Mouse (Mus musculus) hindbrain, postnatal 0 days (tissue): ENCODE data around the gene Mbnl2. TPM values are rescaled to one million over a fixed set of nuclear protein-coding genes. Genes with fewer than 3 reads are reported as not detected.
A peak's percentile ranks its signal among the peaks of the same experiment; 100 is the strongest.
"Not testable (repeated sequence)": the region's sequence is repeated elsewhere in the genome, so short reads cannot be mapped to it uniquely, and the experiment has no call there.

ENCODE experiments used
- ATAC-seq: fragments of 200-750 bp; cut with Nextera tagmentation; 2 replicates; pipeline ENCODE4 v1.8.0; 2017; ENCODE audit warnings: mild to moderate bottlenecking, moderate TSS enrichment, moderate library complexity
- DNase-seq: peaks from one replicate; pipeline ENCODE4 v3.0.0-alpha.2; 2015; ENCODE audit warnings: low spot score
- H3K27ac ChIP-seq: fragments of 300-500 bp; sonication (generic); 2 replicates; pipeline ENCODE4 v1.5.1; 2014; ENCODE audit warnings: mild to moderate bottlenecking
- H3K27me3 ChIP-seq: fragments of 300-500 bp; sonication (generic); 2 replicates; pipeline ENCODE4 v1.6.1; 2014; ENCODE audit warnings: low read length, mixed read lengths; ENCODE audit not compliant: insufficient read depth
- H3K36me3 ChIP-seq: fragments of 300-500 bp; sonication (generic); 2 replicates; pipeline ENCODE4 v1.6.1; 2014; ENCODE audit warnings: low read length, mixed read lengths; ENCODE audit not compliant: insufficient read depth
- H3K4me1 ChIP-seq: fragments of 300-500 bp; sonication (generic); 2 replicates; pipeline ENCODE4 v1.6.1; 2014; ENCODE audit warnings: antibody characterized with exemption, low read length, mixed read lengths; ENCODE audit not compliant: insufficient read depth
- H3K4me2 ChIP-seq: fragments of 300-500 bp; sonication (generic); 2 replicates; pipeline ENCODE4 v1.6.1; 2014; ENCODE audit warnings: low read depth, mild to moderate bottlenecking, low read length, moderate library complexity, mixed read lengths
- H3K4me3 ChIP-seq: fragments of 300-500 bp; sonication (generic); 2 replicates; pipeline ENCODE4 v1.5.1; 2014; ENCODE audit warnings: low read length
- H3K9ac ChIP-seq: fragments of 300-500 bp; sonication (generic); replicated peaks from 2 replicates; pipeline ENCODE4 v1.6.1; 2014; ENCODE audit warnings: mild to moderate bottlenecking, low read length, moderate library complexity, mixed read lengths
- H3K9me3 ChIP-seq: fragments of 300-500 bp; sonication (generic); 2 replicates; pipeline ENCODE4 v1.6.1; 2016; ENCODE audit warnings: low read length, mixed read lengths
- CTCF ChIP-seq: IDR thresholded peaks from 2 replicates; pipeline ENCODE4 v1.5.1; 2016; ENCODE audit warnings: antibody characterized with exemption, control low read depth, low read depth
- WGBS: fragments of 180-500 bp; shearing (Covaris S2); extraction: QIAGEN DNeasy Blood & Tissue Kit; methylation state at CpG from one replicate; pipeline ENCODE4 v1.1.7; 2014; 5-methylcytosine and 5-hydroxymethylcytosine counted together
- polyA plus RNA-seq: library from polyadenylated mRNA; unstranded; fragments of >200 nt; fragmentation: Nextera tagmentation; extraction: Ambion mirVana; gene quantifications from 2 replicates; pipeline ENCODE4 v1.2.1, GENCODE M21; 2015
- total RNA-seq: library from RNA; depleted of rRNA; stranded (reverse); fragments of >200 nt; gene quantifications from 2 replicates; pipeline ENCODE4 v1.2.3, GENCODE M21; 2014

The Mbnl2 gene
- total and polyA plus RNA-seq, 2 experiments from 2014 or later: 28.6 to 78.3 TPM

GRCm38 (mm10) chr14:120355742-120356440 lies 80.4 kb downstream of the Mbnl2 start:
- ATAC-seq: no peak
- no peak for TF ChIP-seq CTCF
- Histone ChIP-seq H3K27me3 (no peaks in the 10 kb centered on the region), H3K4me1 (peaks cover 5% of the 10 kb centered on the region), H3K36me3 (no peaks in the 10 kb centered on the region), H3K9ac (no peak overlapping the region), H3K27ac (peak overlapping the region; percentile 41; the same call in 1 of the 2 replicates), H3K9me3 (no peaks in the 10 kb centered on the region), H3K4me3 (no peak overlapping the region), H3K4me2 (peak overlapping the region; percentile 28; the same call in 1 of the 2 replicates)
- WGBS: 65% methylated on average over 10 of the region's 10 CpGs
- DNase-seq: no peak

DNA sequence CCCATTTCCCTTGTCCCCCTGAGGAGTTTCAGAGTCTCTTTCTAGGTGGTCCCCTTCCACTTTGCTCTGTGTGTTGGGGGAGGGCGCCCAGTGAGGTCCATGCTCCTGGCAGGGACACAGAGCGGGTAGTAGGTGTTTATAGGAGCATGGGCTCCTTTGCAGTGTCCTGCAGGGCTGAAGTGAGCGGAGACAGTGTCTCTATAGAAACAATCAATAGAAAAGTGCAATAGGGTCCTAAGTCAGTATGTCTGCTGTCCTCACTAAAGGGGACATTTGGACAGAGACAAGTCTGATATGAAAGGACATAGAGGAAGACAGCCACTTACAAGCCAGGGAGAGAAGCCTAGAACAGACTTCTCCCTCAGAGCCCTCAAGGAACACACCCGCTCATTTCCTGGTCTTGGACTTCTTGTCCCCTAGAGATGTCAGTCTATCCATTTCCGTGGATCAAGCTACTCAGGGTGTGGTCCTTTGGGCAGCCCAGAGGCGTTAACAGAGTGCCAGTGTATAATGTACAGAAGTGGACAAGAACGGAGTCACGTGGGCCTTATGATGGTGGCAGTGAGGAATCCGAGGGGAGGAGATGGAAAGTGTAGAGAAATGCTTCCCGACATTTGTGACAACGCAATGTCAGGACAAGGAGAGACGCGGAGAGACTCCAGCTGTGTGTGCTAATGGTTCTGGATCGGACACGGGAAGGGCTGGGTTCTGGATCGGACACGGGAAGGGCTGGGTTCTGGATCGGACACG lies 82.0 kb downstream of the Mbnl2 start:
- Histone ChIP-seq H3K9ac (no peak overlapping the region), H3K27me3 (no peaks in the 10 kb centered on the region), H3K4me1 (peaks cover 6% of the 10 kb centered on the region), H3K36me3 (no peaks in the 10 kb centered on the region), H3K9me3 (no peaks in the 10 kb centered on the region), H3K27ac (no peak overlapping the region), H3K4me2 (no peak overlapping the region), H3K4me3 (no peak overlapping the region)
- WGBS: 97% methylated on average over 18 of the region's 19 CpGs
- TF ChIP-seq CTCF: no peak
- ATAC-seq: no peak
- DNase-seq: no peak

DNA sequence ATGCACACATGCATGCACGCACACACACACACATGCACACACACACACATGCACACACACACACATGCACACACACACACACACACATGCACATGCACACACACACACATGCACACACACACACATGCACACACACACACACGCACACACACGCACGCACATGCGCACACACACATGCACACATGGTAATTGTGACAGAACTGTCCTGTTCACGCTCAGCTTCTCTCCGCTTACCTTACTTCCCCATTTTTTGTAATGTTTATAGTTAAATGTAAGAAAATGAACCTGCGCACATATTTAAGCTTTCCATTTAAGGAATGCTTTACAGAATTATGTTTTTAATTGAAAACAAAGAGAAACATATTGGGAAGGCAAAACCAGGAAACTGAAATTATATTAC lies 84.1 kb downstream of the Mbnl2 start:
- 98% methylated on average over 8 of the region's 8 CpGs for WGBS
- H3K4me2 ChIP-seq, H3K36me3 ChIP-seq, ATAC-seq, H3K9me3 ChIP-seq, H3K27ac ChIP-seq, H3K4me3 ChIP-seq, H3K9ac ChIP-seq, DNase-seq, H3K27me3 ChIP-seq, H3K4me1 ChIP-seq: not testable (repeated sequence)

- WGBS: 68% methylated on average over 6 of the region's 6 CpGs
- no peaks in the 10 kb centered on the region for H3K27me3 ChIP-seq
- no peak for ATAC-seq
Observed at GRCm38 (mm10) chr14:120361121-120361520, 85.7 kb downstream of the Mbnl2 start.

GRCm38 (mm10) chr14:120362409-120362992 lies 87.0 kb downstream of the Mbnl2 start:
- no peak overlapping the region for H3K27ac ChIP-seq
- no peak overlapping the region for H3K4me2 ChIP-seq
- H3K9me3 ChIP-seq: no peaks in the 10 kb centered on the region
- H3K36me3 ChIP-seq: no peaks in the 10 kb centered on the region
- DNase-seq (no peak), ATAC-seq (no peak)
- TF ChIP-seq CTCF: no peak
- H3K9ac ChIP-seq: no peak overlapping the region
- WGBS: 55% methylated on average over 8 of the region's 8 CpGs
- H3K4me1 ChIP-seq: 0 out of 2 replicates have a peak, but pooled peaks cover 3% of the 10 kb centered on the region
- H3K4me3 ChIP-seq: no peak overlapping the region
- H3K27me3 ChIP-seq: no peaks in the 10 kb centered on the region

More at GRCm38 (mm10) chr14:120361121-120361520, 85.7 kb downstream of the Mbnl2 start:
- Histone ChIP-seq H3K27ac (no peak overlapping the region), H3K9me3 (no peaks in the 10 kb centered on the region), H3K4me3 (no peak overlapping the region), H3K36me3 (no peaks in the 10 kb centered on the region), H3K9ac (no peak overlapping the region), H3K4me2 (no peak overlapping the region), H3K4me1 (0 out of 2 replicates have a peak, but pooled peaks cover 3% of the 10 kb centered on the region)
- TF ChIP-seq CTCF: no peak
- DNase-seq: no peak

- Histone ChIP-seq H3K4me1 (0 out of 2 replicates have a peak, but pooled peaks cover 3% of the 10 kb centered on the region), H3K27me3 (no peaks in the 10 kb centered on the region), H3K27ac (no peak overlapping the region), H3K9me3 (no peaks in the 10 kb centered on the region), H3K4me2 (no peak overlapping the region), H3K9ac (no peak overlapping the region), H3K36me3 (no peaks in the 10 kb centered on the region), H3K4me3 (no peak overlapping the region)
- peak; percentile 22 for TF ChIP-seq CTCF
- no peak for DNase-seq
- ATAC-seq: no peak
- WGBS: 73% methylated on average over 8 of the region's 8 CpGs
Observed at GRCm38 (mm10) chr14:120363090-120363818, 87.8 kb downstream of the Mbnl2 start.
